Mouse (Mus musculus): Measurements from ENCODE around the gene Cnnm4. TPM values are rescaled to one million over a fixed set of nuclear protein-coding genes. Genes with fewer than 3 reads are reported as not detected.
A peak's percentile ranks its signal among the peaks of the same experiment; 100 is the strongest.

Cnnm4 gene
- polyA plus RNA-seq, 1 experiment from 2014 or later: 11.6 TPM

DNA sequence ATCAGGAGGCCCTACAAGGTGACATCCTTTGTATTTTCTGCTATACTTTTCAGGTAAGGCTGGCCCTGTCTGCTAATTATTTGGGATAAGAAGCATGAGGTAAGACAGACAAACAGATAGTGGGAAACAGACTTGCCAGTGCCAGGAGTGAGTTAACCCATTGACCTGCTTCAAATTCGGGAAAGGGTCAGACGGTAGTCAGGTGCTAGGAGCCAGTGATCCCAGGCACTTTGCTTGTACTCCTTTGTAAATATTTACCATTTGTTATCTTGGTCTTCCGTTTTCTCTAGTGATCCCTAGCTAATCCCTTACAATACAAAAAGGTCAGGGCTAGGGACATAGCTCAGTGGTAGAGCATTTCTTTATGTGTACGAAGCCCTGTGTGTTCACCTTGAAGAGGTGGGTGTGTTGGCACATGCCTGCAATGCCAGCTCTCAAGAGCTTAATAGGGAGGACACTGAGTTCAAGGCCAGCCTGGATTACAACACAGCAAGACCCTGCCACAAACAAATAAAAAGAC lies 5.7 kb upstream of the Cnnm4 start:
- Histone ChIP-seq H3K4me1 (ENCODE audit: control insufficient read depth, insufficient read depth, low read length) (no peaks in the 10 kb centered on the region), H3K9ac (ENCODE audit: low read length) (no peak overlapping the region)

DNA sequence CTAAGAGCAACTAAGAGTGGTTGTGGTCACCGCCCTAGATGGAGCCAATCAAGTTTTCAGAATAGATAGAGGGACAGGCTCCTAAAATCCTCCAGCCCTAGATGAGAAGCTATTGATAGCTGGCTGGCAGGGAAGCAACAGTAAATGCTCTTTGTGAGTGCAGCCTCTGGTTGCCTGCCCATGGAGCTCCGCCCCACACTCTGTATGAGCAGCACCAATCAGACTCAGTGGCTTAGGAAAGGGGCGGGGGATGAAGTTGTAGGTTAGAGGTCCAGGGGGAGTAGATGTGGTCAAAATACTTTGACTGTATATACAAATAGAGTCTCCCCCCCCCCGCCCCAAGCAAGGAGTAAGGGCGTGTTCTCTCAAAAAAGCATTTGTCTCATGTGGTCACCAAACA lies 4.0 kb upstream of the Cnnm4 start:
- no peak overlapping the region for H3K4me2 ChIP-seq
- whole genome bisulfite sequencing: 51% methylated on average over 5 of the region's 5 CpGs
- peak; percentile 39 for DNase-seq (ENCODE audit: low spot score, missing footprints)
- H3K36me3 ChIP-seq (ENCODE audit: control insufficient read depth, insufficient read depth, low read length): no peaks in the 10 kb centered on the region
- no peak overlapping the region for H3K27ac ChIP-seq (ENCODE audit: low read depth, low read length)
- H3K9ac ChIP-seq (ENCODE audit: low read length): no peak overlapping the region
- peaks cover 6% of the 10 kb centered on the region for H3K4me1 ChIP-seq (ENCODE audit: control insufficient read depth, insufficient read depth, low read length)
- H3K27me3 ChIP-seq (ENCODE audit: control insufficient read depth, insufficient read depth, low read length): no peaks in the 10 kb centered on the region
- no peak for ATAC-seq (ENCODE audit: low FRiP score)
- no peaks in the 10 kb centered on the region for H3K9me3 ChIP-seq (ENCODE audit: control insufficient read depth, low read length)
- H3K4me3 ChIP-seq (ENCODE audit: low read depth, low read length): no peak overlapping the region

More for the DNA sequence above, 5.7 kb upstream of the Cnnm4 start:
- no peak overlapping the region for H3K27ac ChIP-seq (ENCODE audit: low read depth, low read length)
- ATAC-seq (ENCODE audit: low FRiP score): no peak
- no peaks in the 10 kb centered on the region for H3K27me3 ChIP-seq (ENCODE audit: control insufficient read depth, insufficient read depth, low read length)
- no peaks in the 10 kb centered on the region for H3K9me3 ChIP-seq (ENCODE audit: control insufficient read depth, low read length)
- no peak for DNase-seq (ENCODE audit: low spot score, missing footprints)
- H3K4me3 ChIP-seq (ENCODE audit: low read depth, low read length): no peak overlapping the region
- H3K4me2 ChIP-seq: no peak overlapping the region
- no peaks in the 10 kb centered on the region for H3K36me3 ChIP-seq (ENCODE audit: control insufficient read depth, insufficient read depth, low read length)
- 76% methylated on average over 4 of the region's 4 CpGs for WGBS

DNA sequence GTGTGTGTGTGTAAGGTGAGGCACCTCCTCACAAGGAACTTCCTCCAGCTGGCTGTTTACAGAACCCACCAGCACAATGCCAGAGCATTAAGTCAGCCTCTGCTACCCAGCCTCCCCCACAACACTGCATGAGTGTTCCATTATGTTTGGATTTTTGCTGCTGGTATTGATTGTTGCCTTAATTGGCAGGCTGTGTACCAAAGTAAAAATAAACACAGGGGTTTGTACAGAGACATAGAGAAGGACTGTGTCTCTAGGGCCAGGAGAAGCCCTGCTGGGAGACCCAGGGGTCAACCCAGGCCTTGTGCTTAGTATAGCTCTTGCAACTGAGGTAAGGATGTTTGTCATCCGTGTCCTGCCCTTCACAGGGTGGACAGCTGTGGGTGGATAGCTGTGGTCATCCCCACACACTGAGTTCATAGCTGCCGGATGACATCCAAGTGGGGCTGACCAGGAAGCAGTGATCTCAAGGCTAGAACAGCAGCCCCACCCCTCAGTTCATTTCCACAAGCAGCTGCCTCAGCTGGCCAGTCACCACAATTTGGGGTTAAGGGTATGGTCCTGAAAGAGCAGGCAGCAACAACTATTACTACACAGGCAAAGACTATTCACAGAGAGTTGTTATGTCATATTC lies 1.5 kb upstream of the Cnnm4 start:
- no peaks in the 10 kb centered on the region for H3K9me3 ChIP-seq (ENCODE audit: control insufficient read depth, low read length)
- no peak overlapping the region for H3K4me2 ChIP-seq
- 48% methylated on average over 2 of the region's 2 CpGs for WGBS
- H3K9ac ChIP-seq (ENCODE audit: low read length): no peak overlapping the region
- no peaks in the 10 kb centered on the region for H3K27me3 ChIP-seq (ENCODE audit: control insufficient read depth, insufficient read depth, low read length)
- no peak overlapping the region for H3K27ac ChIP-seq (ENCODE audit: low read depth, low read length)
- H3K36me3 ChIP-seq (ENCODE audit: control insufficient read depth, insufficient read depth, low read length): no peaks in the 10 kb centered on the region
- H3K4me3 ChIP-seq (ENCODE audit: low read depth, low read length): no peak overlapping the region
- DNase-seq (ENCODE audit: low spot score, missing footprints) (peak; percentile 82), ATAC-seq (ENCODE audit: low FRiP score) (no peak)
- peaks cover 26% of the 10 kb centered on the region for H3K4me1 ChIP-seq (ENCODE audit: control insufficient read depth, insufficient read depth, low read length)

DNA sequence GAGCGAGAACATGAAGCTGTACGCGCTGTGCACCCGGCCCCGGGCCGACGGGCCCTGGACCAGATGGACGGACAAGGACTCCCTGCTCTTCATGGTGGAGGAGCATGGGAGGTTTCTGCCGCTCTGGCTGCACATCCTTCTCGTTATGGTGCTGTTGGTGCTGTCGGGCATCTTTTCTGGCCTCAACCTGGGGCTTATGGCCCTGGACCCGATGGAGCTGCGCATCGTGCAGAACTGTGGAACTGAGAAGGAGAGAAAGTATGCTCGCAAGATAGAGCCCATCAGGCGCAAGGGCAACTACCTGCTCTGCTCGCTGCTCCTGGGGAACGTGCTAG lies 653 bp downstream of the Cnnm4 start:
- peaks cover 29% of the 10 kb centered on the region for H3K4me1 ChIP-seq (ENCODE audit: control insufficient read depth, insufficient read depth, low read length)
- H3K4me3 ChIP-seq (ENCODE audit: low read depth, low read length): peak overlapping the region; percentile 68
- no peaks in the 10 kb centered on the region for H3K36me3 ChIP-seq (ENCODE audit: control insufficient read depth, insufficient read depth, low read length)
- no peak for DNase-seq (ENCODE audit: low spot score, missing footprints)
- H3K27me3 ChIP-seq (ENCODE audit: control insufficient read depth, insufficient read depth, low read length): no peaks in the 10 kb centered on the region
- H3K9me3 ChIP-seq (ENCODE audit: control insufficient read depth, low read length): no peaks in the 10 kb centered on the region
- ATAC-seq (ENCODE audit: low FRiP score): peak; percentile 31
- H3K27ac ChIP-seq (ENCODE audit: low read depth, low read length): no peak overlapping the region
- H3K4me2 ChIP-seq: peak overlapping the region; percentile 77
- peak overlapping the region; percentile 65 for H3K9ac ChIP-seq (ENCODE audit: low read length)
- 18% methylated on average over 18 of the region's 18 CpGs for WGBS

DNA sequence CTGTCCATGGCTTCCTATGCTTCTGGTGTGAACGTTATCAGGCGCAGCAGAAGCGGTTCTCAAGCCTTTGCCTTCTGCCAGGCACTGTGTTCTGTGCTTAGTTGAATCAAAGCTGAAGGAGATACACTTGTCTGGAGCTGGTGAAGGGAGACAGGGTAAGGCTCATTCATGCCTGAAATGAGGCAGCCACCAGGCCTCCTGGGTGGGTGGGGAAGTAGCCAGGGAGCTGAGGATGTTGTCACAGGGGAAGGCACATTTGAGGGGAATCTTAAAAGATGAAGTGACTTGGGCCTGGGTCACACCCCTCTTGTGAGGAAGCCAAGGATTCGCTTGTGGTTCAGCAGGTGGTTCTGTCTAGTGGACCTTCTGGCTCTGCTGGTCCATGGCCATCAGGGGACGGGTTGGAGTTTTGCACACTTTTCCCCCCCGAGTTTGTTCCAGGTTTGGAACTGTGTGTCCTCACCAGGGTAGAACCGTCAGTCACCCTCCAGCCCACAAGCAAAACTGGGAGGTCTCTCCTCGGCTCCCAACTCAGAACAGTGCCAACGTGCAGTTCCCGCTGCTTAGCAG lies 1.9 kb downstream of the Cnnm4 start:
- no peak overlapping the region for H3K9ac ChIP-seq (ENCODE audit: low read length)
- H3K27ac ChIP-seq (ENCODE audit: low read depth, low read length): no peak overlapping the region
- ATAC-seq (ENCODE audit: low FRiP score) (no peak), DNase-seq (ENCODE audit: low spot score, missing footprints) (no peak)
- H3K9me3 ChIP-seq (ENCODE audit: control insufficient read depth, low read length): no peaks in the 10 kb centered on the region
- peaks cover 29% of the 10 kb centered on the region for H3K4me1 ChIP-seq (ENCODE audit: control insufficient read depth, insufficient read depth, low read length)
- H3K36me3 ChIP-seq (ENCODE audit: control insufficient read depth, insufficient read depth, low read length): no peaks in the 10 kb centered on the region
- 0 out of 2 replicates have a peak overlapping the region, but pooled peaks have one; percentile 6 for H3K4me3 ChIP-seq (ENCODE audit: low read depth, low read length)
- WGBS: 85% methylated on average over 10 of the region's 10 CpGs
- no peaks in the 10 kb centered on the region for H3K27me3 ChIP-seq (ENCODE audit: control insufficient read depth, insufficient read depth, low read length)
- peak overlapping the region; percentile 30 for H3K4me2 ChIP-seq

DNA sequence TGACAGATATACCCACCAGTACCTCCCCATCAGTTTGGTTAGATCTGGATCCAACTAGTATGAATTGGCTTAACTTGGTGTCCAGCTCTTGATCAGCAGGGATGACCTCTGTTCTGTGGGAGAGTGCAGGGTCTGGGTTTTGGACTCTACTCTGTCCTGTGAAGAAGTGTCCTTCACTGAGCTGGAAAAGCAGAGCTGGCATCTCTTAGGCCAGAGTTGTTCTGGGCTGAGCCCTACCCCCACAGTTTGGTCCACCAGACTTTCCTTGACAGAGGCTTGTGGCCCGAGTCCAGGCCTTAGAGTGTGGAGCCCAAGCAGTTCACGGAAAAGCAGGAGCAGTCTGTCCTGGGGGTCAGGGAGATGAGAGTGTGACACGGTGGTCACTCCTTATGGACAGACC lies 3.2 kb downstream of the Cnnm4 start:
- Histone ChIP-seq H3K4me3 (ENCODE audit: low read depth, low read length) (no peak overlapping the region), H3K9ac (ENCODE audit: low read length) (peak overlapping the region; percentile 21; the same call in 1 of the 2 replicates), H3K27me3 (ENCODE audit: control insufficient read depth, insufficient read depth, low read length) (no peaks in the 10 kb centered on the region), H3K36me3 (ENCODE audit: control insufficient read depth, insufficient read depth, low read length) (no peaks in the 10 kb centered on the region), H3K4me2 (0 out of 2 replicates have a peak overlapping the region, but pooled peaks have one; percentile 10), H3K9me3 (ENCODE audit: control insufficient read depth, low read length) (no peaks in the 10 kb centered on the region), H3K4me1 (ENCODE audit: control insufficient read depth, insufficient read depth, low read length) (peaks cover 29% of the 10 kb centered on the region), H3K27ac (ENCODE audit: low read depth, low read length) (no peak overlapping the region)
- ATAC-seq (ENCODE audit: low FRiP score): no peak
- WGBS: 58% methylated on average over 3 of the region's 3 CpGs
- no peak for DNase-seq (ENCODE audit: low spot score, missing footprints)

DNA sequence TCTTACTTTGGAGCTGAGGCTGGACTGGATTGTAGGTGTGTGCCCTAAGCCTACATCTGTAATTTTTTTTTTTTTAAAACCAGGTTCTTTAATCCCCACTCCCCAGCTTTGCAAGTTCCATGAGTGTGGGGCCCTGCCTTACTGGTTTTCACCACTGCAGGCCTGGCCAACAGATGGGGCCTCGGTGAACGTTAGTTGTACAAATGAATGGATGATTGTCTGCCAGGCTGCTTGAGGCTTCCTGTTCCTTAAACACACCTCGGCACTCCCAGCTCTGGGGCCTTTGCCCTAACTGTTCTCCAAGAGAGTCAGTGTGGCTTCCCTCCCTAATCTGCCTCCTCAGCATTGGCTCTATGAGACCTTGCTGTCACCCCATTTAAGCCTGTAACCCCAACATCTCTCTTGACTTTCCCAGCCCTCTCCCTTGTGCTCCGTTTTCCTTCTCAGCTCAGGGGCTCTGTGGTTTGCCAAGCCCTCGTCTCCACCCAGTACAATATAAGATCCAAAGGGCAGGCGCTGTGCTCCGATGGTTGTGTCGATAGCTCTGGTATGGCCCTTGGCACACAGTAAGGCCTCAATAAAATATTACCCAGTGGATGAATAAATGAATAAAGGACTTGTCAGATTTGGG lies 4.2 kb downstream of the Cnnm4 start:
- 61% methylated on average over 8 of the region's 8 CpGs for WGBS
- H3K36me3 ChIP-seq (ENCODE audit: control insufficient read depth, insufficient read depth, low read length): no peaks in the 10 kb centered on the region
- no peak overlapping the region for H3K9ac ChIP-seq (ENCODE audit: low read length)
- peaks cover 29% of the 10 kb centered on the region for H3K4me1 ChIP-seq (ENCODE audit: control insufficient read depth, insufficient read depth, low read length)
- DNase-seq (ENCODE audit: low spot score, missing footprints) (no peak), ATAC-seq (ENCODE audit: low FRiP score) (no peak)
- H3K4me2 ChIP-seq: peak overlapping the region; percentile 10; the same call in 1 of the 2 replicates
- H3K27me3 ChIP-seq (ENCODE audit: control insufficient read depth, insufficient read depth, low read length): no peaks in the 10 kb centered on the region
- no peak overlapping the region for H3K4me3 ChIP-seq (ENCODE audit: low read depth, low read length)
- no peak overlapping the region for H3K27ac ChIP-seq (ENCODE audit: low read depth, low read length)
- no peaks in the 10 kb centered on the region for H3K9me3 ChIP-seq (ENCODE audit: control insufficient read depth, low read length)

DNA sequence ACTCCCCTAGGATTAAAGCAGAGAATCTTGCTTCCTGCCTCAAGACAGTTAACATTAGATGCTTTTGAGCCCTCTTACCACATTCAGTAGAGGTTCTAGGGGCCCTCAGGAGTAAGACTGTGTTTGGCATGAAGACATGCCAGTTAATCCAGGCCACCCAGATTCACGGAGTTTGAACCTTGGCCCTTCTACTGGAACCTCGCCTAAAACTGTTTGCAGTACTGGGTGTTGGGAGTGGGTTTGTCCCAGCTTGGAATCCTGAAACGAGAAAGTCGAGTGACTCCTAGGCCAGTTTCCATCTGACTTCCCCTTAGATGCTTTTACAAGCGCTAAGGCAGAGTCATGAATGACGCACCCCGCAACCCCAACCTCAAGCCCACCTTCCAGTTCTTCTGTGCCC lies 5.0 kb downstream of the Cnnm4 start:
- H3K27ac ChIP-seq (ENCODE audit: low read depth, low read length): no peak overlapping the region
- H3K9me3 ChIP-seq (ENCODE audit: control insufficient read depth, low read length): no peaks in the 10 kb centered on the region
- no peak overlapping the region for H3K4me2 ChIP-seq
- H3K4me1 ChIP-seq (ENCODE audit: control insufficient read depth, insufficient read depth, low read length): peaks cover 29% of the 10 kb centered on the region
- H3K4me3 ChIP-seq (ENCODE audit: low read depth, low read length): no peak overlapping the region
- no peak for DNase-seq (ENCODE audit: low spot score, missing footprints)
- WGBS: 81% methylated on average over 7 of the region's 7 CpGs
- no peak overlapping the region for H3K9ac ChIP-seq (ENCODE audit: low read length)
- H3K36me3 ChIP-seq (ENCODE audit: control insufficient read depth, insufficient read depth, low read length): no peaks in the 10 kb centered on the region
- H3K27me3 ChIP-seq (ENCODE audit: control insufficient read depth, insufficient read depth, low read length): no peaks in the 10 kb centered on the region
- ATAC-seq (ENCODE audit: low FRiP score): no peak

DNA sequence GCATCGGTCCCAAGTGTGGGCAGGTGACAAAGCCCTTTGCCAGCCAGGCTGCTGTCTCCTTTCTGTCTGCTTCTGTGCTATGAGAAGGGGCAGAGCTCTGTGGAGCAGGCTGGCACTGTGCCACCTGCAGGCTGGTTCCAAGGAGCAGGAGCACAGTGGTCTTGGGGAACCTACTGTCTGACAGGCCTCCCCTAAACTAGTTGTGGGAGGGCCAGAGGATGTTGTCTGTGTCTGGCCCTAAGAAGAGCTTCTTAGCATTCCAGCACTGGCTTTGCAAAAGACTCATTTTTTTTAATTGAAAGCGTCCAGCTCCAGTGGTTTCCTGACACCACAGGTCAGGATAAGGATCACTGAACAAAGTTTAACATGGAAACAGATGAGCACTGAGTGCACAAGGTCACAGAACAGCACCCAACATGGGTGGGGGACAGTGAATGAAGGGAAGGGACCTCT lies 6.9 kb downstream of the Cnnm4 start:
- Histone ChIP-seq H3K4me3 (ENCODE audit: low read depth, low read length) (no peak overlapping the region), H3K27me3 (ENCODE audit: control insufficient read depth, insufficient read depth, low read length) (no peaks in the 10 kb centered on the region), H3K9ac (ENCODE audit: low read length) (no peak overlapping the region), H3K4me1 (ENCODE audit: control insufficient read depth, insufficient read depth, low read length) (peaks cover 13% of the 10 kb centered on the region), H3K4me2 (no peak overlapping the region), H3K27ac (ENCODE audit: low read depth, low read length) (no peak overlapping the region), H3K36me3 (ENCODE audit: control insufficient read depth, insufficient read depth, low read length) (no peaks in the 10 kb centered on the region), H3K9me3 (ENCODE audit: control insufficient read depth, low read length) (no peaks in the 10 kb centered on the region)
- peak; percentile 39 for DNase-seq (ENCODE audit: low spot score, missing footprints)
- WGBS: 66% methylated on average over 2 of the region's 2 CpGs
- no peak for ATAC-seq (ENCODE audit: low FRiP score)

All from midbrain, embryonic 11.5 days (tissue).